Mouse (Mus musculus) left cerebral cortex, adult 8-10 months (tissue): ENCODE measurements around the gene Glipr2. TPM values are rescaled to one million over a fixed set of nuclear protein-coding genes. Genes with fewer than 3 reads are reported as not detected.

Experiments used
- DNase-seq, 2 experiments: peaks; one replicate each; pipeline ENCODE4 v3.0.0; 2022; ENCODE audit warnings: low spot score in 2 of 2
- total RNA-seq, 4 experiments: library from RNA; stranded (reverse); gene quantifications; 2 replicates each; pipeline ENCODE4 v1.2.4; 2022

Glipr2 gene
- total RNA-seq, 4 experiments from 2014 or later, result 3.0 to 4.9 (median 3.3) TPM

GRCm38 (mm10) chr4:44004623-44005409 lies 47.6 kb downstream of the Glipr2 start:
- no peak for DNase-seq

- DNase-seq, result no peak
These were observed 53.0 kb downstream of the Glipr2 start for GRCm38 (mm10) chr4:44010176-44010575.

GRCm38 (mm10) chr4:44010893-44011292 lies 53.7 kb downstream of the Glipr2 start:
- DNase-seq, result no peak

- DNase-seq, result no peak
These were observed 54.6 kb downstream of the Glipr2 start for GRCm38 (mm10) chr4:44011799-44012198.

- peak; percentile 72 to 96 for DNase-seq
These were observed 55.5 kb downstream of the Glipr2 start for GRCm38 (mm10) chr4:44012376-44013367.

- no peak for DNase-seq
These were observed 56.3 kb downstream of the Glipr2 start for GRCm38 (mm10) chr4:44013391-44014070.

- no peak for DNase-seq
These were observed 58.9 kb downstream of the Glipr2 start for GRCm38 (mm10) chr4:44016071-44016470.

- DNase-seq, result no peak
These were observed 59.6 kb downstream of the Glipr2 start for GRCm38 (mm10) chr4:44016791-44017190.

GRCm38 (mm10) chr4:44022323-44022722 lies 65.1 kb downstream of the Glipr2 start:
- DNase-seq, result no peak

- no peak for DNase-seq
These were observed 65.6 kb downstream of the Glipr2 start for GRCm38 (mm10) chr4:44022766-44023165.

- DNase-seq, result no peak
These were observed 66.5 kb downstream of the Glipr2 start for GRCm38 (mm10) chr4:44023681-44024080.

- no peak for DNase-seq
These were observed 67.0 kb downstream of the Glipr2 start for GRCm38 (mm10) chr4:44024241-44024640.

GRCm38 (mm10) chr4:44025570-44025969 lies 68.4 kb downstream of the Glipr2 start:
- no peak for DNase-seq

Other genes starting within 250 kb of the Glipr2 start
- gene Olfr71, start 247.1 kb upstream of the Glipr2 start, total RNA-seq, result not detected
- gene Hrct1, start 230.2 kb upstream of the Glipr2 start, total RNA-seq, result under 1 TPM; 0.60 to 0.91 (median 0.75) TPM
- under 1 TPM; 0.39 to 0.91 (median 0.81) TPM for gene Spaar, start 227.4 kb upstream of the Glipr2 start, total RNA-seq
- under 1 TPM in 1 of 4 experiments, not detected in 3; 0.42 TPM for gene Olfr159, start 186.4 kb upstream of the Glipr2 start, total RNA-seq
- gene Olfr156, start 133.5 kb upstream of the Glipr2 start, total RNA-seq, result not detected
- not detected for gene Olfr157, start 117.2 kb upstream of the Glipr2 start, total RNA-seq
- not detected for gene Olfr155, start 105.8 kb upstream of the Glipr2 start, total RNA-seq
- gene Reck, start 81.9 kb upstream of the Glipr2 start, total RNA-seq, result 1 to 10 TPM; 8.1 to 8.8 (median 8.3) TPM
- not detected for gene Ccin, start 26.1 kb downstream of the Glipr2 start, total RNA-seq
- 100 to 1,000 TPM; 270 to 279 (median 276) TPM for gene Clta, start 47.1 kb downstream of the Glipr2 start, total RNA-seq
- 10 to 100 TPM; 44.3 to 58.2 (median 56.8) TPM for gene Gne, start 126.8 kb downstream of the Glipr2 start, total RNA-seq